Mouse (Mus musculus) neural tube, embryonic 11.5 days (tissue): Measurements from ENCODE around the gene Spem1. TPM values are rescaled to one million over a fixed set of nuclear protein-coding genes. Genes with fewer than 3 reads are reported as not detected.
A peak's percentile ranks its signal among the peaks of the same experiment; 100 is the strongest.

Experiments used
- ATAC-seq: fragments of 200-750 bp; cut with Nextera tagmentation; 2 replicates; pipeline ENCODE4 v1.8.0; 2017; ENCODE audit warnings: moderate number of reproducible peaks, mild to moderate bottlenecking, moderate TSS enrichment, moderate library complexity; ENCODE audit not compliant: insufficient read depth, low FRiP score, low TSS enrichment
- DNase-seq: peaks from one replicate; pipeline ENCODE4 v3.0.0-alpha.2; 2015; ENCODE audit warnings: low spot score
- H3K27ac ChIP-seq: fragments of 300-500 bp; sonication (generic); 2 replicates; pipeline ENCODE4 v1.5.1; 2014; ENCODE audit warnings: low read depth, mild to moderate bottlenecking, low read length
- H3K27me3 ChIP-seq: fragments of 300-500 bp; sonication (generic); 2 replicates; pipeline ENCODE4 v1.6.1; 2014; ENCODE audit warnings: mild to moderate bottlenecking, low read length, mixed read lengths; ENCODE audit not compliant: control insufficient read depth, insufficient read depth
- H3K36me3 ChIP-seq: fragments of 300-500 bp; sonication (generic); 2 replicates; pipeline ENCODE4 v1.6.1; 2014; ENCODE audit warnings: mild to moderate bottlenecking, low read length, moderate library complexity, mixed read lengths; ENCODE audit not compliant: control insufficient read depth, insufficient read depth
- H3K4me1 ChIP-seq: fragments of 300-500 bp; sonication (generic); 2 replicates; pipeline ENCODE4 v1.6.1; 2014; ENCODE audit warnings: low read length, mixed read lengths; ENCODE audit not compliant: control insufficient read depth, insufficient read depth
- H3K4me2 ChIP-seq: fragments of 300-500 bp; sonication (generic); 2 replicates; pipeline ENCODE4 v1.6.1; 2014; ENCODE audit warnings: low read depth, mild to moderate bottlenecking, moderate library complexity
- H3K4me3 ChIP-seq: fragments of 300-500 bp; sonication (generic); 2 replicates; pipeline ENCODE4 v1.5.1; 2014; ENCODE audit warnings: low read depth, low read length
- H3K9ac ChIP-seq: fragments of 300-500 bp; sonication (generic); 2 replicates; pipeline ENCODE4 v1.6.1; 2014; ENCODE audit warnings: mild to moderate bottlenecking, low read length
- H3K9me3 ChIP-seq: fragments of 300-500 bp; sonication (generic); 2 replicates; pipeline ENCODE4 v1.6.1; 2016; ENCODE audit warnings: low read length; ENCODE audit not compliant: control insufficient read depth
- WGBS: fragments of 180-500 bp; shearing (Covaris S2); extraction: QIAGEN DNeasy Blood & Tissue Kit; methylation state at CpG from one replicate; pipeline ENCODE4 v1.1.7; 2014; 5-methylcytosine and 5-hydroxymethylcytosine counted together
- polyA plus RNA-seq: library from polyadenylated mRNA; unstranded; fragments of >200 nt; fragmentation: Nextera tagmentation; extraction: Ambion mirVana; gene quantifications from 2 replicates; pipeline ENCODE4 v1.2.1, GENCODE M21; 2014

Spem1 gene
- polyA plus RNA-seq, 1 experiment from 2014 or later = not detected

GRCm38 (mm10) chr11:69799394-69800137, 22.4 kb downstream of the Spem1 start:
- Histone ChIP-seq H3K27me3 (peaks cover 45% of the 10 kb centered on the region), H3K4me2 (peak overlapping the region; percentile 89), H3K9me3 (no peaks in the 10 kb centered on the region), H3K36me3 (no peaks in the 10 kb centered on the region), H3K4me1 (peaks cover 32% of the 10 kb centered on the region), H3K9ac (no peak overlapping the region), H3K4me3 (peak overlapping the region; percentile 52), H3K27ac (peak overlapping the region; percentile 83)
- no peak for ATAC-seq
- peak; percentile 78 for DNase-seq
- 17% methylated on average over 12 of the region's 12 CpGs for WGBS

DNA sequence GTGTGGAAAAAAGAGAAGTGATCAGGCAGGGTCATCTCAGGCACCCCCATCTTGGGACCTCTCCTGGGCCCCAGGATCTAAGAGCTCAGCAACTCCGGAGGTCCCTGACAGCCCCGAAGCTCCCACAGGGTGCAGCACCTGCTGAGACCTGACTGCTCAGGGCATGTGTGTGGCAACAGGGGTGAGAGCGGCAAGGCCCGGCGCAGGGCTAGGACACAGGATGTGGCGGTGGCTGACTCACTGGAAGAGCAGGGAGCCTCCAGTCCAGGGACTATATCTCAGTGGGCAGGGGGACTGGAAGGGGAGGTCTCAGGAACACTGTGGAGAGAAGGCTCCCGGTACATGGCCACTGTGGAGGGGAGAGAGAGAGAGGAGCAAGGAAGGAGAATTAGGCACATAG, 24.1 kb downstream of the Spem1 start:
- Histone ChIP-seq H3K4me3 (no peak overlapping the region), H3K9ac (no peak overlapping the region), H3K9me3 (no peaks in the 10 kb centered on the region), H3K4me1 (peaks cover 19% of the 10 kb centered on the region), H3K36me3 (no peaks in the 10 kb centered on the region), H3K27ac (no peak overlapping the region), H3K4me2 (no peak overlapping the region), H3K27me3 (peaks cover 29% of the 10 kb centered on the region)
- no peak for DNase-seq
- WGBS = 74% methylated on average over 7 of the region's 7 CpGs
- ATAC-seq = no peak

DNA sequence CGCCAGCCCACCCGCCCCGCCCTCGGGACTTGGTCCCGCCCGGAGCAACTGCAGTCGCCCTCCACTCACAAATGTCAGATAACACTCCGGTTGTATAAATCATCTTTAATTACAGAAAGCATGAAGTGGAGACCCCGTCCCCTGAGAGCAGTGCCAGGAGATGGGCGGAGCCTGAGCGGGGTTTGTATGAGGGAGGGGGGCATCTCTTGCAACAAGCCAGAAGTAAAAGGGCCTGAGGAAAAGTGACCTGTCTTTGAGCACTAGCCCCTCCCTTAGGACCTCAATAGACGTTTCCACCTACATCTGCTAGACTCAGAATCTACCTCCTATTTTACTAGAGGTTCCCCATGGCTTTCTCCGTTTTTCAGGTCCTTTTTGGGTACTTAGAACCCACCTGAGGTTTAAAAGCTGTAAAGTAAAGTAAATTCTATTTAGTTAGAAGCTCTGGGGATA, 26.0 kb downstream of the Spem1 start:
- Histone ChIP-seq H3K9ac (no peak overlapping the region), H3K9me3 (no peaks in the 10 kb centered on the region), H3K4me2 (peak overlapping the region; percentile 87), H3K4me3 (peak overlapping the region; percentile 39), H3K27me3 (peaks cover 15% of the 10 kb centered on the region), H3K4me1 (peaks cover 13% of the 10 kb centered on the region), H3K27ac (no peak overlapping the region), H3K36me3 (no peaks in the 10 kb centered on the region)
- 3% methylated on average over 13 of the region's 13 CpGs for WGBS
- no peak for DNase-seq
- no peak for ATAC-seq

DNA sequence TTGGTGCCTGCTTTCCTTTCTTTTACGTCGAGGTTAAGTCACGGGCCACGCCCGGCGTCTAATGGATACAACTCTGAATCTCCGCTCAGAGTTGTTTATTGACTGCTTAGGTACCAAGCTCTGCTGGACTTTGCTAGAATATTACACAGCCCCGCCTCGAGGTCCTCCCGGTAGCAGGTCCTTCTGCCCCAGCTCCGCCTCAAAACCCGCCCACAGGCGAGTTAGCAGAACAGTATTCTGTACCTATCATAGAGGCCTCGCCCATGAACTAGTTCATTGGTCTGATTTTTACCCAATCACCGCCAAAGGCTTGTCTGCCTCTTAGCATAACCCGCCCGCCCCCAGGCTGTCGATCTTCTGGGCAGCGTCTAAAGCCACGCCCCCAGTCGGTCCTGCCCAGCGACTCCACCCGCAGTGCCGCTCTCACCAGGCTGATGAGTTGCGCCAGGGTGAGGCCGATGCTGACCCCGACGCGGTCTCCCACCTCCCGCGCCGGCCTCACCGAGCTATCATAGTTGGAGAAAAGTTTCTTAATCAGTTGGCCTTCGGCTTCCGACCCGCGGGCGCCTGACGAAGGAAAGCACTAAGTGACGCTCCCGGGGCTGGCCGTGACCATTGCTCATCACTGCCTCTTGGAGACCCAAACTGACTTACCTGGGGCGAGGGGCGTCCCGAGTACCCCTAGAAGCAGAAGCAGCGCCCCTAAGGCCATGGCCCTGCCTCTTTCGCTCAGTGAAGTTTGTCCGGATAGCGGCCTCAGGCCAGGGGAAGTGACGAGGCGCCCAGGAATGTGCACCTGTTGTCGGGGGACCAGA, 26.6 kb downstream of the Spem1 start, which contains the start of gene Chrnb1:
Chrnb1 (minus strand) TSS at position 776 of the 815 bp plus-strand sequence.
- peak; percentile 91 for ATAC-seq
- H3K9me3 ChIP-seq = no peaks in the 10 kb centered on the region
- peaks cover 11% of the 10 kb centered on the region for H3K4me1 ChIP-seq
- H3K36me3 ChIP-seq = no peaks in the 10 kb centered on the region
- peak within 1 kb of the TSS; percentile 39 for H3K4me3 ChIP-seq
- H3K9ac ChIP-seq = no peak within 1 kb of the TSS
- DNase-seq = peak; percentile 89
- H3K27ac ChIP-seq = no peak within 1 kb of the TSS
- H3K4me2 ChIP-seq = peak within 1 kb of the TSS; percentile 87
- WGBS = 2% methylated on average over 52 of the region's 52 CpGs
- H3K27me3 ChIP-seq = peaks cover 13% of the 10 kb centered on the region; the same call in 1 of the 2 replicates

GRCm38 (mm10) chr11:69793429-69793828, 28.6 kb downstream of the Spem1 start:
- Histone ChIP-seq H3K9ac (no peak overlapping the region), H3K4me1 (0 out of 2 replicates have a peak, but pooled peaks cover 3% of the 10 kb centered on the region), H3K4me2 (no peak overlapping the region), H3K4me3 (no peak overlapping the region), H3K27me3 (peaks cover 11% of the 10 kb centered on the region; the same call in 1 of the 2 replicates), H3K36me3 (no peaks in the 10 kb centered on the region), H3K27ac (no peak overlapping the region), H3K9me3 (no peaks in the 10 kb centered on the region)
- DNase-seq (no peak), ATAC-seq (no peak)
- 72% methylated on average over 5 of the region's 5 CpGs for WGBS

DNA sequence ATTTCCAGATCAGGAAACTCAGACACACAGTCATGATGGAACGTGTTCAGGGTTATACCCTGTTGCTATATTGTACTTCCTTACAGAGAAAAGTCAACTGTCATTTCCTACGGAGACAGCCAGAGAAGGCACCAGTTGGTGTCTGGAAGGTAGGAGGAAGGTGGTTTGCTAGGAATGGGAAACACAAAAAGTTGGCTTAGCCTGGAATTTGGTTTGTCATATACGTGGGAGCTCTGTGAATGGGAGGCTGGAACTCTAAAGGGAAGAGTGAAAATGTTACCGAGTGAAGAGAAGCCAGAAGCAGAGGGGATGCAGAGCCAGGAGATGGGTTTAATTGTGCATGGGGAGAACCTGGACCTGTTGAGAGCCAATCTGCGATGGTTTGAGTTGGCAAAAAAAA, 30.6 kb downstream of the Spem1 start:
- Histone ChIP-seq H3K4me2 (no peak overlapping the region), H3K27me3 (peaks cover 10% of the 10 kb centered on the region; the same call in 1 of the 2 replicates), H3K4me3 (no peak overlapping the region), H3K9ac (no peak overlapping the region), H3K27ac (no peak overlapping the region), H3K36me3 (no peaks in the 10 kb centered on the region), H3K4me1 (0 out of 2 replicates have a peak, but pooled peaks cover 3% of the 10 kb centered on the region), H3K9me3 (no peaks in the 10 kb centered on the region)
- no peak for DNase-seq
- no peak for ATAC-seq
- WGBS = 81% methylated on average over 5 of the region's 5 CpGs

GRCm38 (mm10) chr11:69789431-69789830, 32.5 kb downstream of the Spem1 start:
- Histone ChIP-seq H3K4me3 (no peak overlapping the region), H3K4me1 (no peaks in the 10 kb centered on the region), H3K9me3 (no peaks in the 10 kb centered on the region), H3K27ac (no peak overlapping the region), H3K4me2 (no peak overlapping the region), H3K9ac (no peak overlapping the region), H3K27me3 (peaks cover 3% of the 10 kb centered on the region; the same call in 1 of the 2 replicates), H3K36me3 (no peaks in the 10 kb centered on the region)
- ATAC-seq (no peak), DNase-seq (no peak)
- WGBS = 77% methylated on average over 5 of the region's 5 CpGs

GRCm38 (mm10) chr11:69787306-69787705, 34.7 kb downstream of the Spem1 start:
- Histone ChIP-seq H3K36me3 (no peaks in the 10 kb centered on the region), H3K27me3 (0 out of 2 replicates have a peak, but pooled peaks cover 3% of the 10 kb centered on the region), H3K9ac (no peak overlapping the region), H3K27ac (no peak overlapping the region), H3K9me3 (no peaks in the 10 kb centered on the region), H3K4me2 (no peak overlapping the region), H3K4me1 (no peaks in the 10 kb centered on the region), H3K4me3 (no peak overlapping the region)
- ATAC-seq (no peak), DNase-seq (no peak)
- 80% methylated on average over 5 of the region's 5 CpGs for WGBS
